Mouse (Mus musculus): ENCODE measurements around the gene Fbxo31.
A peak's percentile ranks its signal among the peaks of the same experiment; 100 is the strongest.

The Fbxo31 gene

DNA sequence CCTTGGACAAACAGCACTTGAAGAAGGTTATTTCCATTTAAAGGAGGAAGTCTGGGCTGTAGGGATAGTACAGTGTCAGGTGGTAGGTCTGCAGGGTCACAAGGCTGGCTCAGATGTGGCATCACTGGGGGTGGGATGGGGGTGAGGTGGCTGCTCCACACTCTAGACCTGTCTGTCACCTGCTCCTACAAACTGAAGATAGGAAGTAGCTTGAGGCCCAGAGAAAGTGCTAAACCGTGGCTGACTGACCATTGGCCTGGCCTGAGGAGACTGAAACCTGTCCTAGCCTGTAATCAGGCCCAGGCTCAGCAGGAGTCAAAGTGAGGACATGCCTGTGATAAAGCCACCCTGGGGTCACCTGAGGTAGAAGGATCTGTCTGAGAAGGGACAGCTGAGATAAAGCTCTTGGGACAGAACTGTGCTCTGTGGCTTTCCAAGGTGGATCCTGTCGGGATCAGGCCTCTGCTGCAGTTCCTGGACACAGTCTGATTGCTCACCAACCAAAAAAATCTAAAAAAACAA is 10.7 kb upstream of the Fbxo31 start:
- DNase-seq (ENCODE audit: extremely low read depth, insufficient read length, low spot score): no peak

- no peak for DNase-seq (ENCODE audit: extremely low read depth, insufficient read length, low spot score)
Measured at GRCm38 (mm10) chr8:121588750-121589149, 10.1 kb upstream of the Fbxo31 start.

DNA sequence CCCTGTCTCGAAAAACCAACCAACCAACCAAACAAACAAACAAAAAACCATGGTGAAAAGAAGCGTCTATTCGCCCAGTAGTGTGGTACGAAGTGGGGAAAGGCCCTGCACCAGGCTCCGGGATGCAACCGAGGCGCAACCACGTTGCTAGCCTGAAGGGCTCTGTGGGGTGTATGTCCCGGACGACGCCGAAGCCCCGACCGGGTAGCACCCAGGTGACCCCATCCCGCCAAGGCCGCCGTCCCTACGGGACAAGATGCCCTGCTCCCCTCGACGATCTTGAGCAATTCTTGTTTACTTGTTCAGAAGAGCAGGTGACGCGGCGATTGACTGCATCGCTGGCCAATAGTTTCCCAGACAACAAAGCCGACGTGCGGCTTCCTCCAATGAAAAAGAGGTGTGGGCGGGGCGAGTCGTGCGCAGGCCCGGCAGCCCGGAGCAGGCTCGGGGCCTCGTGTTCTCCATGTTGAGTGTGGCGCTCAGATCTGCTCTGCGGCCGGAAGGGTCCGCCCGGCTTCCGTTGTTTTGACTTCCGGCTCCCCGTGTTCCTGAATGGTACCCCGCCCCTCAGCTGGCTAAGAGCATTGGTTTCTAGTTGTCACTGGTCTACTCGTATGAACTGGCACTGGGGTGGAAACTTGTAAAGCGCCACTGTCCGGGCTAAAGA is 6.7 kb upstream of the Fbxo31 start:
- peak; percentile 99 for DNase-seq (ENCODE audit: extremely low read depth, insufficient read length, low spot score)

- DNase-seq (ENCODE audit: extremely low read depth, insufficient read length, low spot score): no peak
Measured at GRCm38 (mm10) chr8:121584730-121585129, 6.1 kb upstream of the Fbxo31 start.

DNA sequence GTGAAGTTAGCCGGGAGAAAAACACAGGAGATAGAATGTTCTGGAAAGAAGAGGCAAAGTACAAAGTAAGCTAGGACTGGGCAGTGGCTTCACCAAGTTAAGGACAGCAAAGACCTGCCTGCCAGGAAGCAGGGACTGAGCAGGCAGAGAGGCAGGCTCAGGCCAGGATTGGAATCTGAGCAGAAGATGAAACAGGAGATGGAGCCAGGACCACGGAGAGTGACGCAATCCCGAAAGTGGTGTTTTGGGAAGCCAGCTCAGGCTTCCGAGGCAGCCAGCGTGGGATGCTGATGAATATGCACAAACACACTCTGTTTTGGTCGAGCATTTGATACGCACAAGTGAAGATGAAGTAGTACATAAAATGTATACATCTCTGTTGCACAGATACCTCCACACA is 5.0 kb upstream of the Fbxo31 start:
- DNase-seq (ENCODE audit: extremely low read depth, insufficient read length, low spot score): no peak

DNA sequence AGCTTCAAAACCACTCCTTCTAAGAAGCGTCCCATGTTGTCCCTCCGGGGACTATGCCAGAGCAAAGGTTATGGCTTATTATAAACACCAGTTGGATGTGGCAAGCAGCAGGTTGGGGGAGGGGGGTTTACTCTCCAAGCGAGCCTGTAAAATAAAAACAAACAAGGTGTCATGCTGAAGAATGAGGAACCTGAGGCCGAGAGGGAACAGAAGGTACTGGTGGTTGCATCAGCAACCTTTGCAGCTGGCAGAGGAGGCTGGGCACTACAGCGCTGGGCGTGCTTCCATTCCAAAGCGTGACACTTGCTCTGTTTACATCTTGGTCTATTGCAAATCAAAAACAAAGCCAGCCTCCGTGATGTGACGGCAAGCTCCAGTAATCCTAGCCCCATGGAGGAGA is 1.9 kb upstream of the Fbxo31 start:
- DNase-seq (ENCODE audit: extremely low read depth, insufficient read length, low spot score): peak; percentile 43

GRCm38 (mm10) chr8:121577751-121578675 is 593 bp downstream of the Fbxo31 start:
- no peak for DNase-seq (ENCODE audit: extremely low read depth, insufficient read length, low spot score)

GRCm38 (mm10) chr8:121575661-121576060 is 2.9 kb downstream of the Fbxo31 start:
- peak; percentile 62 for DNase-seq (ENCODE audit: extremely low read depth, insufficient read length, low spot score)

GRCm38 (mm10) chr8:121573275-121573674 is 5.3 kb downstream of the Fbxo31 start:
- peak; percentile 95 for DNase-seq (ENCODE audit: extremely low read depth, insufficient read length, low spot score)

DNA sequence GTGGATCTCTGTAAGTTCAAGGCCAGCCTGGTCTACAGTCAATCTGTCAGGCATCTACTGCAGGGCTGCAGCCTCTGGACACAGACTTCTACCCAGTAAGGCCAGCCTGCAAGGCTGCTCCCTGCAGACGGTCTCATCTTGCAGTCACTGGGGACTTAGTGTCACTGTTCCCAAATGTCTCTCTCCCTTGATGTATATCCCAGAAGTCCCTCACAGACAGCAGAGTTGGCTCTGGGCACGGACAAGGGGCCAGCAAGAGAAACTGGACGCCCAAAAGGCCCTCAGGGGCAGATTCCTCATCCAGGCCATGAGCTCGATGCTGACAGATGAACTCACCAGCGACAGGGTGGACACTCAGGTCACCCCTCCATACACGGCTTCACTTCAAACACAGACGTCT is 6.5 kb downstream of the Fbxo31 start:
- no peak for DNase-seq (ENCODE audit: extremely low read depth, insufficient read length, low spot score)

GRCm38 (mm10) chr8:121570801-121571200 is 7.8 kb downstream of the Fbxo31 start:
- no peak for DNase-seq (ENCODE audit: extremely low read depth, insufficient read length, low spot score)

GRCm38 (mm10) chr8:121570335-121570734 is 8.3 kb downstream of the Fbxo31 start:
- DNase-seq (ENCODE audit: extremely low read depth, insufficient read length, low spot score): peak; percentile 94

DNA sequence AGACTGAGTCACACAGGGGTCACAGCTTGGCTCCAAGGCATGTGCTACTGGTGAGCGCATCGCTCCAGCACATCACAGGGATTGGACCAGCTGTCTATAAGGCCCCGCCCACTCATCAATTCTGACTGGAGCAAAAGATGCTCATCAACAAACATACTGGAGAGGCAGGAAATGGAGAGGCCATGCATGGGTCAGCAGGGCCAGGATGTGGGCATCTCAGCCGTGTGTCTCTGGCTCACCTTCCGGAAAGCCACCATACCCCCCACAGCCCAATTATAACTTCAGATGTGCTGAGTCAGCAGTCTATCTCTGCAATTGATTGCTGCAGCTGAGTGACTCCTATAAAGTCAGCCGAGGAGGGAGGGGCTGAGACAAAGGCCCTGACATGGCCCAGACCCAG is 10.3 kb downstream of the Fbxo31 start:
- DNase-seq (ENCODE audit: extremely low read depth, insufficient read length, low spot score): peak; percentile 56

DNA sequence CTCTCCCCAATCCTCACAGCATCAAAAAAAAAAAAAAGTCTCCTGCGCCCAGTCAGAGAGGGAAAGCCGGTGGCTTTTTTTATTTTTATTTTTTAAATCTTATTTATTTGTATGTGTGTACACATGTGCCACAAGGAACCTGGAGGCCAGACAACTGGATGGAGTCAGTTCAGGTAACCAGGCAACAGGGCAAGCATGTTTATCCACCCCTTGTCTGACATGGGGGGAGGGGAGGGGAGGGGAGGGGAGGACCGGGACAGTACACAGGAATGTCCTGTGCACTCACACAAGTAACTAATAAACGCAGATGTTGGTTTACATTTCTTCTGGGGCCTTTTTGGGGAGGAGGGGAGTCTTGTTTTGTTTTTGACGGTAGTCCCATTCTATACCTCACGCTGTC is 14.9 kb downstream of the Fbxo31 start:
- DNase-seq (ENCODE audit: extremely low read depth, insufficient read length, low spot score): no peak

- DNase-seq (ENCODE audit: extremely low read depth, insufficient read length, low spot score): no peak
Measured at GRCm38 (mm10) chr8:121562941-121563351, 15.7 kb downstream of the Fbxo31 start.

DNA sequence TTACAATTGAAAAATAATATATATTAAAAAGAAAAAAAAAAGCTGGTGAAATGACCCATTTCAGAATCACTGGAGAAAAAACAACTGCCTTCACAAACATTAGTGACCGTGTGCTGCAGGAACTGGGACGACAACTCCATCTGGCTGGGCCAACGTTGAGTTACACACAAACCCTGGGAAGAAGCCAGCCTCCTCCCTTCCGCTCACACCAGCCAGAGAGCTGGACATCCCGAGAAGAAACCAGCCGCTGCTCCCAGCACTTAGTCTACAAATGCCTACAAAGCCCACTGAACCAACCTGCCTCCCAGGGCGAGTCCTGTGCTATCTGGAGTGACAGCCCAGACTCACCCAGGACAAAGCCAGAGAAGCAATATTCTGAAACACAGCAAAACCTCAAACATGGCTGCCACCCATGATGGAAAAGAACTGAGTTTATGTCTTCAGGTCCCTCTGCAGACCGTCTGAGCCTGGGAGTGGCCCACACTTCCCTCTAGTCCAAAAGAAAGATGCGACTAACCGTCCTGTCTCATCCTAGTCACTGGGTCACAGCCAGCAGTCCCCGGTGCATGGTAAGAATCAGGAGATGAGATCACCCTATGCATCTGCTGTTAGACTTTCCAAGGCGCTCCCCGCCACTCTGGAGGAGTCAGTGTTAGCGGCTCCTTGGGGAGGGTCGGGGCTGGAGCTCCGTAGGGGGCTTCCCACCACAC is 16.8 kb downstream of the Fbxo31 start:
- DNase-seq (ENCODE audit: extremely low read depth, insufficient read length, low spot score): no peak

- no peak for DNase-seq (ENCODE audit: extremely low read depth, insufficient read length, low spot score)
Measured at GRCm38 (mm10) chr8:121560432-121561100, 18.0 kb downstream of the Fbxo31 start.

- DNase-seq (ENCODE audit: extremely low read depth, insufficient read length, low spot score): no peak
Measured at GRCm38 (mm10) chr8:121559801-121560200, 18.8 kb downstream of the Fbxo31 start.

DNA sequence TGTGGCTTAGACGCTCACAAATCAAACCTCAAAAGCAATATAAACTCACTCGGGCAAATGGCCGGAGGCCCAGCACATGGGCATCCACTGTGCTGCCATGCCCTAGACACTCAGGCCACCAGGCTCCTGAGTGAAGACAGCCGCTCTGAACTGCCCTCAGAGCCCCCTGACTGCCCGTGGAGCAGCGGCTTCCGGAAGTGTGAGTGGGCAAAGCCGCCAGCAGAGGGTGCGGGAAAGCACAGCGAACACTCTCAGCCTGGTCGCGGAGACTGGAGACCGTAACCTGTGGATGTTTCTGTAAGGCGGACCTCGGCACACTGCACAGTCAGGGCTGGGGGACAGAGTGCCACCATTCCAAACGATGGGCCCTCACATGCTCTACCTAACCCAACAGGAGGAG is 20.1 kb downstream of the Fbxo31 start:
- no peak for DNase-seq (ENCODE audit: extremely low read depth, insufficient read length, low spot score)

DNA sequence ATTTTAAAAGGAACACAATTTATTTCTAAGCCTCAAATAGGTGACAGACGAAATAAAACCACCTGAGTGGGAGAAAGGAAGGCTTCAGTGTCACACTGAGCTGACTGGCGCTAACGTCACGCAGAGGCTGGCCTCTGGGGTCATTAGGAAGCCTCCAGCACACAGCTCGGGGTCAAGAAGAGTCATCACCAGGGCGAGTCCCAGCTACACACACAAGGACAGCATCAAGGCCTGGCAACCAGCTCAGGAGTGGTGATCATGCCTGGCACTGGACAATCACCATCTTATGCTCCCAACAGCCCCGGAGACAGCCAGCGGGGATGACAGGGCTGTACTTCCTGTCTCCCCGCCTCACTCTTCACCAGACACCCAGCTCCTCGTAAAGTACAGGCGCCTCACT is 20.9 kb downstream of the Fbxo31 start:
- DNase-seq (ENCODE audit: extremely low read depth, insufficient read length, low spot score): no peak

Measured in 3134 (cell line).